Mouse (Mus musculus) heart, embryonic 15.5 days (tissue): ENCODE measurements around the gene Sh3kbp1. TPM values are rescaled to one million over a fixed set of nuclear protein-coding genes. Genes with fewer than 3 reads are reported as not detected.

Experiments
- ATAC-seq: fragments of 200-750 bp; cut with Nextera tagmentation; replicated peaks from 2 replicates; pipeline ENCODE4 v1.8.0; 2017; ENCODE audit warnings: low read depth, moderate TSS enrichment; ENCODE audit not compliant: insufficient number of reproducible peaks, insufficient read depth, low FRiP score
- H3K27ac ChIP-seq: fragments of 300-500 bp; sonication (generic); 2 replicates; pipeline ENCODE4 v1.5.1; 2015; ENCODE audit warnings: mild to moderate bottlenecking, inconsistent platforms
- H3K27me3 ChIP-seq: fragments of 300-500 bp; sonication (generic); 2 replicates; pipeline ENCODE4 v1.6.1; 2015; ENCODE audit warnings: inconsistent platforms
- H3K36me3 ChIP-seq: fragments of 300-500 bp; sonication (generic); 2 replicates; pipeline ENCODE4 v1.6.1; 2015; ENCODE audit warnings: mild to moderate bottlenecking, inconsistent platforms
- H3K4me1 ChIP-seq: fragments of 300-500 bp; sonication (generic); replicated peaks from 2 replicates; pipeline ENCODE4 v1.6.1; 2015; ENCODE audit warnings: inconsistent platforms
- H3K4me2 ChIP-seq: fragments of 300-500 bp; sonication (generic); 2 replicates; pipeline ENCODE4 v1.6.1; 2015; ENCODE audit warnings: inconsistent platforms, mild to moderate bottlenecking, moderate library complexity
- H3K4me3 ChIP-seq: fragments of 300-500 bp; sonication (generic); 2 replicates; pipeline ENCODE4 v1.5.1; 2015; ENCODE audit warnings: mild to moderate bottlenecking, inconsistent platforms
- H3K9ac ChIP-seq: fragments of 300-500 bp; sonication (generic); 2 replicates; pipeline ENCODE4 v1.6.1; 2015; ENCODE audit warnings: mild to moderate bottlenecking, inconsistent platforms
- H3K9me3 ChIP-seq: fragments of 300-500 bp; sonication (generic); replicated peaks from 2 replicates; pipeline ENCODE4 v1.6.1; 2016; ENCODE audit warnings: inconsistent platforms
- WGBS: fragments of 180-500 bp; shearing (Covaris S2); methylation state at CpG from one replicate; pipeline ENCODE4 v1.1.7; 2015; ENCODE audit warnings: mixed read lengths; 5-methylcytosine and 5-hydroxymethylcytosine counted together
- polyA plus RNA-seq: library from polyadenylated mRNA; unstranded; fragments of >200 nt; fragmentation: Nextera tagmentation; extraction: Ambion mirVana; gene quantifications from 2 replicates; pipeline ENCODE4 v1.2.1, GENCODE M21; 2015

Sh3kbp1 gene
- polyA plus RNA-seq, 1 experiment from 2014 or later = 154 TPM

- H3K4me1 ChIP-seq = no peaks in the 10 kb centered on the region
- WGBS = 35% methylated on average over 2 of the region's 2 CpGs
- no peak overlapping the region for H3K4me3 ChIP-seq
- H3K27me3 ChIP-seq = no peaks in the 10 kb centered on the region
- no peak overlapping the region for H3K4me2 ChIP-seq
- no peak overlapping the region for H3K9ac ChIP-seq
- no peaks in the 10 kb centered on the region for H3K36me3 ChIP-seq
- no peak overlapping the region for H3K27ac ChIP-seq
- no peak for ATAC-seq
- no peaks in the 10 kb centered on the region for H3K9me3 ChIP-seq
These were observed 271.0 kb downstream of the Sh3kbp1 start for GRCm38 (mm10) chrX:159898110-159898509.

- WGBS = 80% methylated on average over 2 of the region's 2 CpGs
- no peaks in the 10 kb centered on the region for H3K36me3 ChIP-seq
- no peaks in the 10 kb centered on the region for H3K9me3 ChIP-seq
- no peak overlapping the region for H3K27ac ChIP-seq
- no peaks in the 10 kb centered on the region for H3K27me3 ChIP-seq
- H3K4me2 ChIP-seq = no peak overlapping the region
- no peak overlapping the region for H3K9ac ChIP-seq
- no peak for ATAC-seq
- H3K4me3 ChIP-seq = no peak overlapping the region
- H3K4me1 ChIP-seq = no peaks in the 10 kb centered on the region
These were observed 272.0 kb downstream of the Sh3kbp1 start for GRCm38 (mm10) chrX:159899121-159899520.

GRCm38 (mm10) chrX:159903421-159903820, 276.3 kb downstream of the Sh3kbp1 start:
- no peaks in the 10 kb centered on the region for H3K27me3 ChIP-seq
- no peak overlapping the region for H3K4me3 ChIP-seq
- H3K9me3 ChIP-seq = no peaks in the 10 kb centered on the region
- no peaks in the 10 kb centered on the region for H3K36me3 ChIP-seq
- 77% methylated on average over 3 of the region's 3 CpGs for WGBS
- no peak overlapping the region for H3K4me2 ChIP-seq
- H3K4me1 ChIP-seq = no peaks in the 10 kb centered on the region
- H3K27ac ChIP-seq = no peak overlapping the region
- ATAC-seq = no peak
- H3K9ac ChIP-seq = no peak overlapping the region

- H3K4me3 ChIP-seq = no peak overlapping the region
- no peak overlapping the region for H3K9ac ChIP-seq
- no peaks in the 10 kb centered on the region for H3K9me3 ChIP-seq
- H3K4me2 ChIP-seq = no peak overlapping the region
- 89% methylated on average over 1 of the region's 1 CpGs for WGBS
- H3K27ac ChIP-seq = no peak overlapping the region
- no peaks in the 10 kb centered on the region for H3K27me3 ChIP-seq
- no peak for ATAC-seq
- no peaks in the 10 kb centered on the region for H3K36me3 ChIP-seq
- H3K4me1 ChIP-seq = peaks cover 4% of the 10 kb centered on the region; the same call in 1 of the 2 replicates
These were observed 280.6 kb downstream of the Sh3kbp1 start for GRCm38 (mm10) chrX:159907703-159908102.

GRCm38 (mm10) chrX:159909446-159910277, 282.6 kb downstream of the Sh3kbp1 start:
- WGBS = 55% methylated on average over 6 of the region's 6 CpGs
- H3K4me2 ChIP-seq = no peak overlapping the region
- H3K36me3 ChIP-seq = no peaks in the 10 kb centered on the region
- peaks cover 4% of the 10 kb centered on the region; the same call in 1 of the 2 replicates for H3K4me1 ChIP-seq
- H3K27ac ChIP-seq = no peak overlapping the region
- no peak overlapping the region for H3K4me3 ChIP-seq
- no peak for ATAC-seq
- H3K27me3 ChIP-seq = no peaks in the 10 kb centered on the region
- no peaks in the 10 kb centered on the region for H3K9me3 ChIP-seq
- no peak overlapping the region for H3K9ac ChIP-seq

GRCm38 (mm10) chrX:159910600-159910999, 283.5 kb downstream of the Sh3kbp1 start:
- Histone ChIP-seq H3K4me3 (no peak overlapping the region), H3K9ac (no peak overlapping the region), H3K27ac (no peak overlapping the region), H3K4me2 (no peak overlapping the region), H3K36me3 (no peaks in the 10 kb centered on the region), H3K27me3 (no peaks in the 10 kb centered on the region), H3K9me3 (no peaks in the 10 kb centered on the region), H3K4me1 (peaks cover 4% of the 10 kb centered on the region; the same call in 1 of the 2 replicates)
- WGBS = 63% methylated on average over 3 of the region's 3 CpGs
- ATAC-seq = no peak; the same call in 1 of the 2 replicates

- no peaks in the 10 kb centered on the region for H3K36me3 ChIP-seq
- 75% methylated on average over 4 of the region's 4 CpGs for WGBS
- no peak overlapping the region for H3K27ac ChIP-seq
- ATAC-seq = no peak
- H3K9ac ChIP-seq = no peak overlapping the region
- no peak overlapping the region for H3K4me3 ChIP-seq
- no peaks in the 10 kb centered on the region for H3K27me3 ChIP-seq
- H3K9me3 ChIP-seq = no peaks in the 10 kb centered on the region
- H3K4me1 ChIP-seq = peaks cover 4% of the 10 kb centered on the region; the same call in 1 of the 2 replicates
- no peak overlapping the region for H3K4me2 ChIP-seq
These were observed 284.5 kb downstream of the Sh3kbp1 start for GRCm38 (mm10) chrX:159911613-159912012.

- H3K9me3 ChIP-seq = no peaks in the 10 kb centered on the region
- no peak overlapping the region for H3K4me3 ChIP-seq
- no peak overlapping the region for H3K4me2 ChIP-seq
- H3K27ac ChIP-seq = no peak overlapping the region
- H3K36me3 ChIP-seq = no peaks in the 10 kb centered on the region
- WGBS = 64% methylated on average over 3 of the region's 3 CpGs
- H3K27me3 ChIP-seq = no peaks in the 10 kb centered on the region
- H3K9ac ChIP-seq = no peak overlapping the region
- ATAC-seq = no peak
- H3K4me1 ChIP-seq = peaks cover 4% of the 10 kb centered on the region; the same call in 1 of the 2 replicates
These were observed 285.0 kb downstream of the Sh3kbp1 start for GRCm38 (mm10) chrX:159912061-159912460.

GRCm38 (mm10) chrX:159913489-159913888, 286.4 kb downstream of the Sh3kbp1 start:
- H3K9ac ChIP-seq = no peak overlapping the region
- no peaks in the 10 kb centered on the region for H3K36me3 ChIP-seq
- no peak overlapping the region for H3K4me3 ChIP-seq
- H3K4me2 ChIP-seq = no peak overlapping the region
- ATAC-seq = no peak
- no peaks in the 10 kb centered on the region for H3K27me3 ChIP-seq
- no peak overlapping the region for H3K27ac ChIP-seq
- WGBS = 71% methylated on average over 3 of the region's 3 CpGs
- peaks cover 4% of the 10 kb centered on the region; the same call in 1 of the 2 replicates for H3K4me1 ChIP-seq
- H3K9me3 ChIP-seq = no peaks in the 10 kb centered on the region

GRCm38 (mm10) chrX:159915125-159915524, 288.1 kb downstream of the Sh3kbp1 start:
- Histone ChIP-seq H3K36me3 (0 out of 2 replicates have a peak, but pooled peaks cover 3% of the 10 kb centered on the region), H3K9ac (no peak overlapping the region), H3K4me3 (no peak overlapping the region), H3K4me2 (no peak overlapping the region), H3K4me1 (peaks cover 2% of the 10 kb centered on the region; the same call in 1 of the 2 replicates), H3K27me3 (no peaks in the 10 kb centered on the region), H3K27ac (no peak overlapping the region), H3K9me3 (no peaks in the 10 kb centered on the region)
- 33% methylated on average over 1 of the region's 1 CpGs for WGBS
- no peak for ATAC-seq

- WGBS = 74% methylated on average over 6 of the region's 6 CpGs
- 0 out of 2 replicates have a peak, but pooled peaks cover 3% of the 10 kb centered on the region for H3K36me3 ChIP-seq
- no peak for ATAC-seq
- no peak overlapping the region for H3K4me2 ChIP-seq
- H3K4me1 ChIP-seq = 0 out of 2 replicates have a peak, but pooled peaks cover 2% of the 10 kb centered on the region
- H3K9ac ChIP-seq = no peak overlapping the region
- no peaks in the 10 kb centered on the region for H3K9me3 ChIP-seq
- H3K4me3 ChIP-seq = no peak overlapping the region
- H3K27ac ChIP-seq = no peak overlapping the region
- H3K27me3 ChIP-seq = no peaks in the 10 kb centered on the region
These were observed 297.7 kb downstream of the Sh3kbp1 start for GRCm38 (mm10) chrX:159924759-159925158.

- Histone ChIP-seq H3K4me1 (0 out of 2 replicates have a peak, but pooled peaks cover 2% of the 10 kb centered on the region), H3K36me3 (no peaks in the 10 kb centered on the region), H3K9me3 (no peaks in the 10 kb centered on the region), H3K9ac (no peak overlapping the region), H3K27ac (peak overlapping the region; percentile 86), H3K4me3 (no peak overlapping the region), H3K27me3 (no peaks in the 10 kb centered on the region), H3K4me2 (no peak overlapping the region)
- WGBS = 46% methylated on average over 5 of the region's 5 CpGs
- no peak for ATAC-seq
These were observed 301.1 kb downstream of the Sh3kbp1 start for GRCm38 (mm10) chrX:159928165-159928564.
